Mouse (Mus musculus) kidney, embryonic 14.5 days (tissue): Measurements from ENCODE around the gene Gpt2. TPM values are rescaled to one million over a fixed set of nuclear protein-coding genes. Genes with fewer than 3 reads are reported as not detected.

ENCODE experiments used
- ATAC-seq: fragments of 200-750 bp; cut with Nextera tagmentation; 2 replicates; pipeline ENCODE4 v1.8.0; 2017; ENCODE audit warnings: moderate number of reproducible peaks, mild to moderate bottlenecking, moderate TSS enrichment, moderate library complexity; ENCODE audit not compliant: low FRiP score, low TSS enrichment
- H3K27ac ChIP-seq: fragments of 300-500 bp; sonication (generic); 2 replicates; pipeline ENCODE4 v1.5.1; 2014; ENCODE audit warnings: low read depth, mild to moderate bottlenecking, low read length, moderate library complexity, mixed read lengths
- H3K27me3 ChIP-seq: fragments of 300-500 bp; sonication (generic); 2 replicates; pipeline ENCODE4 v1.6.1; 2014; ENCODE audit warnings: mild to moderate bottlenecking, low read length; ENCODE audit not compliant: control insufficient read depth, insufficient read depth
- H3K36me3 ChIP-seq: fragments of 300-500 bp; sonication (generic); 2 replicates; pipeline ENCODE4 v1.6.1; 2014; ENCODE audit warnings: low read length, mixed read lengths; ENCODE audit not compliant: control insufficient read depth, insufficient read depth
- H3K4me1 ChIP-seq: fragments of 300-500 bp; sonication (generic); 2 replicates; pipeline ENCODE4 v1.6.1; 2014; ENCODE audit warnings: low read length, mixed read lengths; ENCODE audit not compliant: control insufficient read depth, insufficient read depth
- H3K4me2 ChIP-seq: fragments of 300-500 bp; sonication (generic); replicated peaks from 2 replicates; pipeline ENCODE4 v1.6.1; 2014; ENCODE audit warnings: low read depth, mild to moderate bottlenecking, low read length
- H3K4me3 ChIP-seq: fragments of 300-500 bp; sonication (generic); 2 replicates; pipeline ENCODE4 v1.5.1; 2014; ENCODE audit warnings: mild to moderate bottlenecking, low read length
- H3K9ac ChIP-seq: fragments of 300-500 bp; sonication (generic); 2 replicates; pipeline ENCODE4 v1.6.1; 2014; ENCODE audit warnings: low read depth, mild to moderate bottlenecking, low read length, moderate library complexity
- H3K9me3 ChIP-seq: fragments of 300-500 bp; sonication (generic); 2 replicates; pipeline ENCODE4 v1.6.1; 2016; ENCODE audit warnings: low read length; ENCODE audit not compliant: control insufficient read depth
- WGBS: fragments of 180-500 bp; shearing (Covaris S2); extraction: QIAGEN DNeasy Blood & Tissue Kit; methylation state at CpG from one replicate; pipeline ENCODE4 v1.1.7; 2014; 5-methylcytosine and 5-hydroxymethylcytosine counted together
- polyA plus RNA-seq: library from polyadenylated mRNA; unstranded; fragments of >200 nt; fragmentation: Nextera tagmentation; extraction: Ambion mirVana; gene quantifications from 2 replicates; pipeline ENCODE4 v1.2.1, GENCODE M21; 2014

Gpt2 gene
- polyA plus RNA-seq, 1 experiment from 2014 or later, result 21.6 TPM

GRCm38 (mm10) chr8:85506620-85507019 is 14.2 kb downstream of the Gpt2 start:
- H3K4me2 ChIP-seq, result no peak overlapping the region
- no peak for ATAC-seq
- WGBS, result 73% methylated on average over 4 of the region's 4 CpGs
- no peaks in the 10 kb centered on the region for H3K4me1 ChIP-seq
- no peak overlapping the region for H3K4me3 ChIP-seq
- no peaks in the 10 kb centered on the region for H3K9me3 ChIP-seq
- peaks cover 14% of the 10 kb centered on the region for H3K36me3 ChIP-seq
- no peak overlapping the region for H3K9ac ChIP-seq
- H3K27me3 ChIP-seq, result no peaks in the 10 kb centered on the region
- no peak overlapping the region for H3K27ac ChIP-seq

GRCm38 (mm10) chr8:85508661-85509060 is 16.3 kb downstream of the Gpt2 start:
- no peak overlapping the region for H3K4me2 ChIP-seq
- no peak for ATAC-seq
- H3K27ac ChIP-seq, result no peak overlapping the region
- H3K36me3 ChIP-seq, result peaks cover 24% of the 10 kb centered on the region
- H3K4me3 ChIP-seq, result no peak overlapping the region
- no peaks in the 10 kb centered on the region for H3K4me1 ChIP-seq
- H3K9me3 ChIP-seq, result no peaks in the 10 kb centered on the region
- no peaks in the 10 kb centered on the region for H3K27me3 ChIP-seq
- WGBS, result 82% methylated on average over 4 of the region's 4 CpGs
- H3K9ac ChIP-seq, result no peak overlapping the region

GRCm38 (mm10) chr8:85512234-85512633 is 19.9 kb downstream of the Gpt2 start:
- H3K9me3 ChIP-seq, result no peaks in the 10 kb centered on the region
- H3K4me1 ChIP-seq, result no peaks in the 10 kb centered on the region
- 94% methylated on average over 8 of the region's 8 CpGs for WGBS
- H3K27ac ChIP-seq, result no peak overlapping the region
- no peaks in the 10 kb centered on the region for H3K27me3 ChIP-seq
- H3K4me2 ChIP-seq, result no peak overlapping the region
- no peak overlapping the region for H3K9ac ChIP-seq
- H3K36me3 ChIP-seq, result peaks cover 20% of the 10 kb centered on the region
- ATAC-seq, result no peak
- H3K4me3 ChIP-seq, result no peak overlapping the region

GRCm38 (mm10) chr8:85513283-85513682 is 20.9 kb downstream of the Gpt2 start:
- Histone ChIP-seq H3K9ac (no peak overlapping the region), H3K27me3 (no peaks in the 10 kb centered on the region), H3K4me3 (no peak overlapping the region), H3K27ac (no peak overlapping the region), H3K36me3 (peaks cover 23% of the 10 kb centered on the region), H3K4me1 (no peaks in the 10 kb centered on the region), H3K4me2 (no peak overlapping the region), H3K9me3 (no peaks in the 10 kb centered on the region)
- ATAC-seq, result no peak
- 88% methylated on average over 4 of the region's 4 CpGs for WGBS

- no peak for ATAC-seq
- Histone ChIP-seq H3K4me3 (no peak overlapping the region), H3K4me2 (no peak overlapping the region), H3K4me1 (no peaks in the 10 kb centered on the region), H3K36me3 (peaks cover 27% of the 10 kb centered on the region), H3K9ac (no peak overlapping the region), H3K9me3 (no peaks in the 10 kb centered on the region), H3K27ac (no peak overlapping the region), H3K27me3 (no peaks in the 10 kb centered on the region)
- WGBS, result 77% methylated on average over 7 of the region's 7 CpGs
Measured at GRCm38 (mm10) chr8:85515391-85515790, 23.0 kb downstream of the Gpt2 start.

GRCm38 (mm10) chr8:85517336-85517735 is 25.0 kb downstream of the Gpt2 start:
- H3K27me3 ChIP-seq, result no peaks in the 10 kb centered on the region
- H3K4me3 ChIP-seq, result no peak overlapping the region
- H3K4me2 ChIP-seq, result no peak overlapping the region
- H3K9ac ChIP-seq, result no peak overlapping the region
- H3K4me1 ChIP-seq, result no peaks in the 10 kb centered on the region
- no peak overlapping the region for H3K27ac ChIP-seq
- H3K36me3 ChIP-seq, result peaks cover 32% of the 10 kb centered on the region; the same call in 1 of the 2 replicates
- ATAC-seq, result no peak
- WGBS, result 77% methylated on average over 4 of the region's 4 CpGs
- H3K9me3 ChIP-seq, result no peaks in the 10 kb centered on the region

GRCm38 (mm10) chr8:85517956-85518355 is 25.6 kb downstream of the Gpt2 start:
- Histone ChIP-seq H3K4me2 (no peak overlapping the region), H3K9ac (no peak overlapping the region), H3K4me3 (no peak overlapping the region), H3K27me3 (no peaks in the 10 kb centered on the region), H3K4me1 (no peaks in the 10 kb centered on the region), H3K27ac (no peak overlapping the region), H3K9me3 (no peaks in the 10 kb centered on the region), H3K36me3 (peaks cover 29% of the 10 kb centered on the region; the same call in 1 of the 2 replicates)
- no peak for ATAC-seq
- WGBS, result 92% methylated on average over 10 of the region's 10 CpGs

- H3K36me3 ChIP-seq, result peaks cover 34% of the 10 kb centered on the region; the same call in 1 of the 2 replicates
- ATAC-seq, result no peak
Measured at GRCm38 (mm10) chr8:85520586-85520985, 28.2 kb downstream of the Gpt2 start.

GRCm38 (mm10) chr8:85521332-85521731 is 29.0 kb downstream of the Gpt2 start:
- no peak for ATAC-seq
- 88% methylated on average over 8 of the region's 8 CpGs for WGBS
- no peak overlapping the region for H3K4me3 ChIP-seq
- H3K9me3 ChIP-seq, result no peaks in the 10 kb centered on the region
- H3K9ac ChIP-seq, result no peak overlapping the region
- no peaks in the 10 kb centered on the region for H3K27me3 ChIP-seq
- H3K4me2 ChIP-seq, result no peak overlapping the region
- H3K27ac ChIP-seq, result no peak overlapping the region
- peaks cover 35% of the 10 kb centered on the region; the same call in 1 of the 2 replicates for H3K36me3 ChIP-seq
- no peaks in the 10 kb centered on the region for H3K4me1 ChIP-seq

More at GRCm38 (mm10) chr8:85520586-85520985, 28.2 kb downstream of the Gpt2 start:
- Histone ChIP-seq H3K27ac (no peak overlapping the region), H3K4me1 (no peaks in the 10 kb centered on the region), H3K4me2 (no peak overlapping the region), H3K27me3 (no peaks in the 10 kb centered on the region), H3K4me3 (no peak overlapping the region), H3K9me3 (no peaks in the 10 kb centered on the region), H3K9ac (no peak overlapping the region)
- WGBS, result 91% methylated on average over 4 of the region's 4 CpGs
